Mouse (Mus musculus) kidney, adult 2 months (tissue): ENCODE data around the gene Btk.

ENCODE experiments used
- CTCF ChIP-seq: fragments of 200-500 bp; conservative IDR thresholded peaks from 2 replicates; pipeline ENCODE4 v1.5.1; 2011; ENCODE audit warnings: low read depth, mild to moderate bottlenecking, control low read depth, low read length, moderate library complexity, mixed read lengths; ENCODE audit not compliant: insufficient read depth, insufficient read length
- POLR2A ChIP-seq: fragments of 200-500 bp; IDR thresholded peaks from one replicate; pipeline ENCODE4 v1.6.1; 2011; ENCODE audit warnings: low read depth, low read length, control low read depth

GRCm38 (mm10) chrX:134533346-134533745 lies 50.0 kb downstream of the Btk start:
- TF ChIP-seq POLR2A (no peak), CTCF (no peak)
